Mouse (Mus musculus): ENCODE results near the gene Disp3.

- TF ChIP-seq CTCF (IDR thresholded peaks at IDR 0.05; ENCODE audit: low read depth, low read length) (no peak), POLR2A (IDR thresholded peaks at IDR 0.05; ENCODE audit: extremely low read depth, insufficient read depth, low read length) (no peak)
Observed at GRCm38 (mm10) chr4:148203557-148203956, 84.2 kb downstream of the Disp3 start.
